Mouse (Mus musculus): Measurements from ENCODE around the gene Atp10a.

The Atp10a gene

DNA sequence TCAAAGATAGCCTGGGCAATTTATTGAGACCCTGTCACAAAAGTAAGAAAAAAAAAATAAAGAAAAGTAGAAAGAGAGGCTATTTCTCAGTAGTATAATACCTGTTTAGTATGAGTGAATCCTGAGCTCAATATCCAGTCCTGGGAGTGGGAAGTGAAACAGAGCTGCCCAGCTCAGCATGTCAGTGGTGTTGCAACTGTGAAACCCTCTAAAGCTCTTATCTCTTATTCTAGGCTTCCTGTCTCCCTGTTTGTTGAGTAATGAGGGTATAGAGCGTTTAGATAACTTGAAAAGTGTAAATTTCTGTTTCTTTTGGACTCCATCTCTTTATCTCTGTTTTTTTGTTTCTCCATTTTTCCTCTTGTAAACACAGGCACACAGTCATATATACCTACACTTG, 74.9 kb downstream of the Atp10a start:
- POLR2A ChIA-PET: no interaction called here
- CTCF ChIA-PET: no interaction called here

- POLR2A ChIA-PET: no interaction called here
- CTCF ChIA-PET: no interaction called here
These were observed 76.4 kb downstream of the Atp10a start for GRCm38 (mm10) chr7:58732406-58732805.

- ChIA-PET POLR2A (no interaction called here), CTCF (no interaction called here)
These were observed 77.5 kb downstream of the Atp10a start for GRCm38 (mm10) chr7:58733490-58733901.

- ChIA-PET CTCF (no interaction called here), POLR2A (no interaction called here)
These were observed 81.0 kb downstream of the Atp10a start for GRCm38 (mm10) chr7:58736841-58737547.

DNA sequence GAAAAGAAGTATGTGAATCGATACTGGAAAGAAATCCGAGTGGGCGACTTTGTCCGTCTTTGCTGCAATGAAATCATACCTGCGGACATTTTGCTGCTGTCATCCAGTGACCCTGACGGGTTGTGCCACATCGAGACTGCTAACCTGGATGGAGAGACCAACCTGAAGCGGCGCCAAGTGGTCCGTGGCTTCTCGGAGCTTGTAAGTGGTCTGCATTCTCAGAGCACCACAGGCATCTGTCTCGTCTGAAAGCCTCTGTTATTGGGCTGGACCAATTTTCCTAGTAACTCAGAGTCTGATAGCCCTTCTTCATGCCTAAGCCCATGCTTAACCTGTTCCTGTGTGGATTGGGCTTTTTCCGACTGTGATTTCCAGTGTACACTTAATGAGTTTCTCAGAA, 84.2 kb downstream of the Atp10a start:
- CTCF ChIA-PET: no interaction called here
- POLR2A ChIA-PET: interaction anchor here in 1 of 4 experiments (0.5 kb wide), 1 partner anchor 183 kb away, joined by 3 read pairs; no protein-coding TSS in a partner anchor

GRCm38 (mm10) chr7:58740842-58741241, 84.9 kb downstream of the Atp10a start:
- CTCF ChIA-PET: no interaction called here
- POLR2A ChIA-PET: interaction anchor here in 1 of 4 experiments (0.5 kb wide), 1 partner anchor 184 kb away, joined by 3 read pairs; no protein-coding TSS in a partner anchor

DNA sequence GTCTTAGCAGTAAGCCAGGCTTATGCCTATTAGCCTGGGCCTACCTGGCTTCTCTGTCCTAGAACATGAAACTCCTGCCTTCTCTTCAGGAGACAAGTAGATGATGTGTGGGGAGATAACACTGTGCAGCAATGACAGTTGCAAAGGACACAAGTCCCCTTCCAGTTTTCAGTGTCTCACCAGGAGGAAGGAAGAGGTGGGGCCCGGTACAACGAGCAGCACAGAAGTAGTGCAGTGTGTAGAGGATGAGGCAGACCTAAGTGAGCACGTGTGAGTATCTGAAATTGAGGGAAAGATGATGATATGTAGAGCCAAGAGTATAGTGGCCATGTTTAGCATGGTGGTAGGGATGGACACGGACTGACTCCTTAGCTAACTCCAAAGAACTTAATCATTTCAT, 86.0 kb downstream of the Atp10a start:
- CTCF ChIA-PET: no interaction called here
- POLR2A ChIA-PET: no interaction called here

- POLR2A ChIA-PET: no interaction called here
These were observed 86.7 kb downstream of the Atp10a start for GRCm38 (mm10) chr7:58742648-58743047.

GRCm38 (mm10) chr7:58743362-58744320, 87.7 kb downstream of the Atp10a start:
- ChIA-PET POLR2A (no interaction called here), CTCF (interaction anchor here in 1 of 4 experiments (0.6 kb wide), 1 partner anchor 226 kb away, joined by 3 read pairs; no protein-coding TSS in a partner anchor)

More at GRCm38 (mm10) chr7:58742648-58743047, 86.7 kb downstream of the Atp10a start:
- CTCF ChIA-PET: no interaction called here

- ChIA-PET CTCF (no interaction called here), POLR2A (no interaction called here)
These were observed 90.9 kb downstream of the Atp10a start for GRCm38 (mm10) chr7:58746817-58747216.

DNA sequence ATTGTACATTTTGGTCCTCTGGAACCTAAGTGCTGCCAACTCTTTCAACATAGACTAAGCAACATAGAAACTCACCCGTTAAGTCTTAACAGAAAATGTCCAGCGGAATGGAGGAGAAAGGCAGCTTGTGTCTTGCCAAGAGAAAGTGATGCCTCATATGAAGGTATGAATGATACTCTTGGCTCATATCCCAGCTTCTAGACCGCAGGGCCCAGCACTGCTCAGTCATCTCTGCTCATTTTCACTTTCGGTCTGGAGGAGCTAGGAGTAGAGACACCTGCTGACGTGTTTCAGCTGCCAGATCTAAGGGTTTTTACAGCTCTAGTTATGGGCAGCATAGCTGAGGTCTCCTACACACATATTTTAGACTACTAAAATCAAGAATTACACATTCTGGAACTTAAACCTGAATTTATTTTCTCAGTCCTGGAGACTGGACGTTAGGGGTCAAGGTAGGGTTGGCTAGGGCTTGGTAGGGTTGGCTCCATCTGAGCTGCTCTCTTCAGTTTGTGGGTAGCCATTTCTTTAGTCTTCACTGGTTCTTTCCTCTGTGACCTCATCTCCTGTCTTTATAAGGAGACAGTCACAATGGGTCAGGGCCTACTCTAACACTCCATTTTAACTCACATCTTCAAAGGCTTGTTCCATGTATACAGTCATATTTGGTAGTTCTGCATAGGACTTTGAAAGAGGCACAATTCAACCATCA, 94.1 kb downstream of the Atp10a start:
- ChIA-PET CTCF (interaction anchor here in 2 of 4 experiments (0.6 to 0.9 kb wide), 2 partner anchors 20 to 134 kb away, joined by 3 read pairs; no protein-coding TSS in a partner anchor), POLR2A (interaction anchor here in 1 of 4 experiments (0.7 kb wide), 1 partner anchor 492 kb away, joined by 3 read pairs; no protein-coding TSS in a partner anchor)

- POLR2A ChIA-PET: no interaction called here
- CTCF ChIA-PET: no interaction called here
These were observed 96.1 kb downstream of the Atp10a start for GRCm38 (mm10) chr7:58752041-58752440.

DNA sequence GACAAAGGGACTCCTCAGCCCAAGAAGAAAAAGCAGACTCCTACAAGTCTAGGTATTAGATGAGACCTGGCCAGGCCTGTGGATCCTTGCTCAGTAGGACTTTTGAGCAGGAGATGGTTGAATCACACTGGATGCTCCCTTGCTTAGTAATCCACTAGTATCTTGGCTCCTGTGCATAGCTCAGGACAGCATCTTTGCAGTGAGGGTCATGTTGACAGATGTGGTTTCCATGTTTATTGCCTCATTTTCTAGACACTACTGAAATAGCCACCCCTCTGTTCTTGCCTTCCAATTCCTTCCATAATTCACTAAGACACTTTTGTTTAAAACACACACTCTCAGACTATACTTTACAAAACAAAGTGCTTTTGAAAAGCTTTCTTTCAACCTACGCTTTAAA, 98.1 kb downstream of the Atp10a start:
- ChIA-PET POLR2A (no interaction called here), CTCF (no interaction called here)

GRCm38 (mm10) chr7:58754536-58754935, 98.6 kb downstream of the Atp10a start:
- ChIA-PET CTCF (no interaction called here), POLR2A (interaction anchor here in 1 of 4 experiments (1.1 kb wide), 1 partner anchor 15 kb away, joined by 3 read pairs; no protein-coding TSS in a partner anchor)

DNA sequence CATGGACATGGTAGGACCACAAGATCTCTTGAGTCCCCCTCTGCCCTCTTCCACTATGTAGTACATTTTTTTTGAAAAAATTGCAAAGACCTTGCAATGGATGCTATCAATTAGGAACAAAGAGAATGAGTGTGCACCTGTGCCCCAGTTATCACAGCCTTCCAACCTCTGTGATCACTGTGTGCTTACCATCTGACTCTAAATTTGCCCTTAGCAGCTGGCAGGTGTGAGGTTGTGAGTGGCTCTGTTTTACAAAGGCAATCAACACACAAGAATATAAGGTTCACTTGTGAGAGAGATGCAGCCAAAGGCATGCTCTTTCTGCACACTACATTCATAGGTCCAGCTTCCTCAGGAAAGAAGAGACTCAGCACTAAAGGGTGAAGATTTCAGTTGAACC, 99.1 kb downstream of the Atp10a start:
- POLR2A ChIA-PET: interaction anchor here in 1 of 4 experiments (1.1 kb wide), 1 partner anchor 15 kb away, joined by 3 read pairs; no protein-coding TSS in a partner anchor
- CTCF ChIA-PET: no interaction called here

GRCm38 (mm10) chr7:58755846-58756245, 99.9 kb downstream of the Atp10a start:
- CTCF ChIA-PET: no interaction called here

GRCm38 (mm10) chr7:58757331-58757730, 101.4 kb downstream of the Atp10a start:
- ChIA-PET POLR2A (no interaction called here), CTCF (no interaction called here)

More at GRCm38 (mm10) chr7:58755846-58756245, 99.9 kb downstream of the Atp10a start:
- POLR2A ChIA-PET: no interaction called here

- CTCF ChIA-PET: interaction anchor here in 1 of 4 experiments (1.2 kb wide), 1 partner anchor 12 kb away, joined by 6 read pairs; no protein-coding TSS in a partner anchor
- POLR2A ChIA-PET: interaction anchor here in 1 of 4 experiments (0.6 kb wide), 1 partner anchor 30 kb away, joined by 6 read pairs; no protein-coding TSS in a partner anchor
These were observed 102.4 kb downstream of the Atp10a start for GRCm38 (mm10) chr7:58758396-58758795.

GRCm38 (mm10) chr7:58759265-58759664, 103.3 kb downstream of the Atp10a start:
- ChIA-PET POLR2A (no interaction called here), CTCF (interaction anchor here in 1 of 4 experiments (1.2 kb wide), 1 partner anchor 11 kb away, joined by 6 read pairs; no protein-coding TSS in a partner anchor)

All from embryonic stem cell, embryonic (primary cell).